Mouse (Mus musculus) MEL (cell line): ENCODE results near the gene Stt3b.

ENCODE experiments used
- BHLHE40 ChIP-seq: IDR thresholded peaks from 2 replicates; pipeline ENCODE4 v1.6.1; 2012; ENCODE audit warnings: low read depth, mild to moderate bottlenecking, inconsistent platforms, low read length, improper control_type of control experiment, borderline replicate concordance
- CTCF ChIP-seq, 3 experiments: IDR thresholded peaks in 2 of 3; conservative IDR thresholded peaks in 1 of 3; 2 replicates each; pipeline ENCODE4 v1.5.1; 2011 to 2012; ENCODE audit warnings: low read length in 3 of 3, low read depth in 2 of 3, mild to moderate bottlenecking in 2 of 3, improper control_type of control experiment in 1 of 3, inconsistent platforms in 1 of 3, mixed read lengths in 1 of 3, moderate library complexity in 1 of 3; ENCODE audit not compliant: control insufficient read depth in 1 of 3, insufficient read depth in 1 of 3, poor library complexity in 1 of 3, severe bottlenecking in 1 of 3
- GATA1 ChIP-seq: IDR thresholded peaks from 2 replicates; pipeline ENCODE4 v1.6.1; 2011; ENCODE audit warnings: low read depth, low read length, improper control_type of control experiment
- HCFC1 ChIP-seq: IDR thresholded peaks from 2 replicates; pipeline ENCODE4 v1.6.1; 2012; ENCODE audit warnings: low read depth, mild to moderate bottlenecking, inconsistent platforms, low read length, improper control_type of control experiment, moderate library complexity
- KAT2A ChIP-seq: conservative IDR thresholded peaks from 2 replicates; pipeline ENCODE4 v1.6.1; 2012; ENCODE audit warnings: low read depth, low read length, improper control_type of control experiment, inconsistent platforms
- MAX ChIP-seq: IDR thresholded peaks from 2 replicates; pipeline ENCODE4 v1.6.1; 2011; ENCODE audit warnings: low read length, improper control_type of control experiment
- MAZ ChIP-seq: IDR thresholded peaks from 2 replicates; pipeline ENCODE4 v1.6.1; 2012; ENCODE audit warnings: low read depth, mild to moderate bottlenecking, inconsistent platforms, low read length, improper control_type of control experiment
- POLR2A ChIP-seq, 2 experiments: IDR thresholded peaks; 2 replicates each; pipeline ENCODE4 v1.6.1; 2011 to 2012; ENCODE audit warnings: low read length in 2 of 2, mild to moderate bottlenecking in 2 of 2, control low read depth in 1 of 2, improper control_type of control experiment in 1 of 2, low read depth in 1 of 2, moderate library complexity in 1 of 2; ENCODE audit not compliant: control insufficient read depth in 1 of 2, insufficient read depth in 1 of 2, poor library complexity in 1 of 2
- RCOR1 ChIP-seq: IDR thresholded peaks from 2 replicates; pipeline ENCODE4 v1.6.1; 2012; ENCODE audit warnings: low read depth, mild to moderate bottlenecking, inconsistent platforms, low read length, improper control_type of control experiment
- TCF12 ChIP-seq: IDR thresholded peaks from 2 replicates; pipeline ENCODE4 v1.6.1; 2014; ENCODE audit warnings: low read depth, mild to moderate bottlenecking, inconsistent platforms, low read length, improper control_type of control experiment, moderate library complexity
- USF1 ChIP-seq: IDR thresholded peaks from 2 replicates; pipeline ENCODE4 v1.6.1; 2014; ENCODE audit warnings: low read depth, mild to moderate bottlenecking, inconsistent platforms, low read length, improper control_type of control experiment, moderate library complexity

- TF ChIP-seq CTCF (IDR thresholded peaks at IDR 0.05 in 2 of 3, conservative IDR thresholded peaks at IDR 0.05 in 1 of 3; ENCODE audit: control insufficient read depth in 1 of 3, insufficient read depth in 1 of 3, low read depth in 2 of 3, low read length in 3 of 3, poor library complexity in 1 of 3, severe bottlenecking in 1 of 3) = no peak
- no peak for TF ChIP-seq MAZ
- TF ChIP-seq MAX = no peak
- no peak for TF ChIP-seq POLR2A (IDR thresholded peaks at IDR 0.05; ENCODE audit: control insufficient read depth in 1 of 2, insufficient read depth in 1 of 2, low read depth in 1 of 2, low read length in 2 of 2, poor library complexity in 1 of 2)
- TF ChIP-seq GATA1 = no peak
- TF ChIP-seq RCOR1 = no peak
- TF ChIP-seq USF1 = no peak
- TF ChIP-seq HCFC1 = no peak
- no peak for TF ChIP-seq BHLHE40
- no peak for TF ChIP-seq TCF12
- no peak for TF ChIP-seq KAT2A
Observed at GRCm38 (mm10) chr9:115344930-115345329, 34.7 kb upstream of the Stt3b start.
